Mouse (Mus musculus): ENCODE results near the gene Plppr4. TPM values are rescaled to one million over a fixed set of nuclear protein-coding genes. Genes with fewer than 3 reads are reported as not detected.

Plppr4 gene
- total and polyA plus RNA-seq, 3 experiments = 0.16 TPM; not detected in 2

DNA sequence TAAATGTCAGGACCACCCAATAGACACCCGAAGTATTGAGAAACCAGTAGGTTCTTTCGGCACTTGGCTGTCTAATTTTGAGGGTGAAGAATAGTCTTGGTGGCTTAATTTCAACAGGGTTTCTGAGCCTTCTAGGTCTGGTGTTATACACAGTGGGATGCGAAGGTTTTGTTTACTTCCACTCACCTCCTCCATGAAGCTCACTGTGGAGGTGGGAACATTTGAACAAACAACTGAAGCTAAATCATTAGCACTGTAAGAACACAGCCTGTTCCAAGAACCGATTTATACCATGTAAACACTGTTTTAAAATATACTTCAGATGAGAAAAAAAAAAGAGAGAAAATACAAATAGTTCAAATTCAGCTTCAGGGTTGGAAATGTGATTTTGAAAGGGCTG, 47.3 kb downstream of the Plppr4 start:
- H3K4me3 ChIP-seq (ENCODE audit: low read depth, low read length) = no peak overlapping the region
- ATAC-seq (ENCODE audit: extremely low read depth, insufficient number of reproducible peaks, low FRiP score, poor library complexity, severe bottlenecking) = no peak
- TF ChIP-seq GATA1 (IDR thresholded peaks at IDR 0.05; ENCODE audit: borderline replicate concordance, low read length) (no peak), GATA2 (IDR thresholded peaks at IDR 0.05; ENCODE audit: borderline replicate concordance, low read depth, low read length) (no peak), CTCF (IDR thresholded peaks at IDR 0.05; ENCODE audit: low read depth, low read length) (no peak), TAL1 (conservative IDR thresholded peaks at IDR 0.05; ENCODE audit: low read depth, low read length) (no peak), POLR2AphosphoS5 (IDR thresholded peaks at IDR 0.05; ENCODE audit: insufficient replicate concordance, low read depth, low read length) (no peak)
- DNase-seq (ENCODE audit: low spot score) = no peak
- H3K36me3 ChIP-seq (replicated peaks) = no peaks in the 10 kb centered on the region
- H3K27me3 ChIP-seq (ENCODE audit: insufficient read depth, low read length) = no peaks in the 10 kb centered on the region
- H3K4me1 ChIP-seq (ENCODE audit: insufficient read depth, low read depth, low read length) = no peaks in the 10 kb centered on the region
- peaks cover 14% of the 10 kb centered on the region; the same call in 1 of the 2 replicates for H3K9me3 ChIP-seq (replicated peaks)

DNA sequence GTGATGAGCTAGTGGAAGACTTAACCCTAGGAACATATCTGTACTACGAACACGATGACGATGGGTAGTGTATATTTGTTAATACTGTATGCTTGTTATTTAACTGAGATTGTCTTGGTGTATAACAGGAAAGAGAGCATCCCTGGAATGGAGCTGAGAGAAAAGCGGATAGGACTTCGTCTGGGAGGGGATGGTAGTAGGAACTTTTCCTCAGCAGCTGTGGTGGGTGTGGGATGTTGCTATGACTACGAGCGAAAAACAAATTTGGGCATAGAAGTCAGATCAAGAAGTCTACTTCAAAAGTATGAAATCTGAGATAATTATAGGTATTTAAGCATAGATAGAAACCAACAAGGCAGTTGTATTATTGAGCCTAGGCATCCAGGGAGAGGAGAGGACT, 48.6 kb downstream of the Plppr4 start:
- ATAC-seq (ENCODE audit: extremely low read depth, insufficient number of reproducible peaks, low FRiP score, poor library complexity, severe bottlenecking) (no peak), DNase-seq (ENCODE audit: low spot score) (no peak)
- no peaks in the 10 kb centered on the region for H3K36me3 ChIP-seq (replicated peaks)
- peaks cover 14% of the 10 kb centered on the region; the same call in 1 of the 2 replicates for H3K9me3 ChIP-seq (replicated peaks)
- H3K4me1 ChIP-seq (ENCODE audit: insufficient read depth, low read depth, low read length) = no peaks in the 10 kb centered on the region
- no peak for TF ChIP-seq TAL1 (conservative IDR thresholded peaks at IDR 0.05; ENCODE audit: low read depth, low read length)
- TF ChIP-seq GATA1 (IDR thresholded peaks at IDR 0.05; ENCODE audit: borderline replicate concordance, low read length) = no peak
- no peaks in the 10 kb centered on the region for H3K27me3 ChIP-seq (ENCODE audit: insufficient read depth, low read length)
- no peak overlapping the region for H3K4me3 ChIP-seq (ENCODE audit: low read depth, low read length)

DNA sequence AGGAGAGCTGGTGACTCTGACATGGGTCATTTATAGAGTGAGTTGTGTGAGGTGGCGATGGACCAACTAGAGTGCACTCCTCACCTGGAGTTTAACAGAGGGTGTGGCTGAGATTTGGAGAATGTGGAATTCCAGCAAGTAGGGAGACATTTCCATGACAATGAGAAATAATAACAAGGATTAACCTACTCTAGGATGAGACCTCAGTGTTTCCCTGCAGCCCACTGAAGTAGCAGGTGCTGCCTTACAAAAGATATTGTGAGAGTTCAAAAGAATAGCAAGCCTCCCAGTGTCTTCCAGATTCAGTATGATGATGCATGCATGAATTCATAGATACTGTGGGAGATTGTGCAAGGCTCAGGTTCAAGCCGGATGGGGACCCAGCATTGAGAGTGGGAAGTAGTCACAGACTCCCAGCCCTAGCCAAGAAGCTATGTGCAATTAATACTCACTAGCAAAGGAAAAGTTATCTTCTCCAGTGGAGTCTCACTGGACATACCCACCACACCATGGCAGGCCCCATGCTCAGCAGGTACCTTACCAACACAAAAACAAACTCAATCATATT, 49.8 kb downstream of the Plppr4 start:
- no peak for ATAC-seq (ENCODE audit: extremely low read depth, insufficient number of reproducible peaks, low FRiP score, poor library complexity, severe bottlenecking)

DNA sequence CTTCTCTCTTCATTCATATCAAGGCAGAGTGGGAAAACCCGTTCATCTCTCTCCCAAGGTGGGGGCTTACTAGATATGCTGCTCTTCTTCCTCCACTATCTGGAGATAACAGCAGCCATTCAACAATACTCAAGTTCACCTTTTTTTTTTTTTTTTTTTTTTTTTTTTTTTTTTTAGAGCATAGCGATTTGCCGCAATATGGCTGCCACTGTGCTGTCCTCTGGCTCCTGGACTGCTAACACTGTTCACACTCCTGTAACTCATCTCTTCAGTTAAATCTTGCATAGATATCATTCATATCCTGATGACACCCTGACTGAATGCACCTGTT, 51.1 kb downstream of the Plppr4 start:
- no peak overlapping the region for H3K4me3 ChIP-seq (ENCODE audit: low read depth, low read length)
- no peak for ATAC-seq (ENCODE audit: extremely low read depth, insufficient number of reproducible peaks, low FRiP score, poor library complexity, severe bottlenecking)
- no peaks in the 10 kb centered on the region for H3K36me3 ChIP-seq (replicated peaks)
- TF ChIP-seq GATA1 (IDR thresholded peaks at IDR 0.05; ENCODE audit: borderline replicate concordance, low read length) (no peak), GATA2 (IDR thresholded peaks at IDR 0.05; ENCODE audit: borderline replicate concordance, low read depth, low read length) (no peak), CTCF (IDR thresholded peaks at IDR 0.05; ENCODE audit: low read depth, low read length) (no peak), TAL1 (conservative IDR thresholded peaks at IDR 0.05; ENCODE audit: low read depth, low read length) (no peak), POLR2AphosphoS5 (IDR thresholded peaks at IDR 0.05; ENCODE audit: insufficient replicate concordance, low read depth, low read length) (no peak)
- no peak for DNase-seq (ENCODE audit: low spot score)
- no peaks in the 10 kb centered on the region for H3K4me1 ChIP-seq (ENCODE audit: insufficient read depth, low read depth, low read length)
- H3K9me3 ChIP-seq (replicated peaks) = peaks cover 14% of the 10 kb centered on the region; the same call in 1 of the 2 replicates
- no peaks in the 10 kb centered on the region for H3K27me3 ChIP-seq (ENCODE audit: insufficient read depth, low read length)

More for the DNA sequence above, 49.8 kb downstream of the Plppr4 start:
- Histone ChIP-seq H3K36me3 (replicated peaks) (no peaks in the 10 kb centered on the region), H3K4me3 (ENCODE audit: low read depth, low read length) (no peak overlapping the region), H3K9me3 (replicated peaks) (peaks cover 14% of the 10 kb centered on the region; the same call in 1 of the 2 replicates), H3K4me1 (ENCODE audit: insufficient read depth, low read depth, low read length) (no peaks in the 10 kb centered on the region), H3K27me3 (ENCODE audit: insufficient read depth, low read length) (no peaks in the 10 kb centered on the region)
- no peak for TF ChIP-seq GATA2 (IDR thresholded peaks at IDR 0.05; ENCODE audit: borderline replicate concordance, low read depth, low read length)
- no peak for TF ChIP-seq TAL1 (conservative IDR thresholded peaks at IDR 0.05; ENCODE audit: low read depth, low read length)
- no peak for TF ChIP-seq POLR2AphosphoS5 (IDR thresholded peaks at IDR 0.05; ENCODE audit: insufficient replicate concordance, low read depth, low read length)
- no peak for TF ChIP-seq GATA1 (IDR thresholded peaks at IDR 0.05; ENCODE audit: borderline replicate concordance, low read length)
- no peak for TF ChIP-seq CTCF (IDR thresholded peaks at IDR 0.05; ENCODE audit: low read depth, low read length)
- DNase-seq (ENCODE audit: low spot score) = no peak

DNA sequence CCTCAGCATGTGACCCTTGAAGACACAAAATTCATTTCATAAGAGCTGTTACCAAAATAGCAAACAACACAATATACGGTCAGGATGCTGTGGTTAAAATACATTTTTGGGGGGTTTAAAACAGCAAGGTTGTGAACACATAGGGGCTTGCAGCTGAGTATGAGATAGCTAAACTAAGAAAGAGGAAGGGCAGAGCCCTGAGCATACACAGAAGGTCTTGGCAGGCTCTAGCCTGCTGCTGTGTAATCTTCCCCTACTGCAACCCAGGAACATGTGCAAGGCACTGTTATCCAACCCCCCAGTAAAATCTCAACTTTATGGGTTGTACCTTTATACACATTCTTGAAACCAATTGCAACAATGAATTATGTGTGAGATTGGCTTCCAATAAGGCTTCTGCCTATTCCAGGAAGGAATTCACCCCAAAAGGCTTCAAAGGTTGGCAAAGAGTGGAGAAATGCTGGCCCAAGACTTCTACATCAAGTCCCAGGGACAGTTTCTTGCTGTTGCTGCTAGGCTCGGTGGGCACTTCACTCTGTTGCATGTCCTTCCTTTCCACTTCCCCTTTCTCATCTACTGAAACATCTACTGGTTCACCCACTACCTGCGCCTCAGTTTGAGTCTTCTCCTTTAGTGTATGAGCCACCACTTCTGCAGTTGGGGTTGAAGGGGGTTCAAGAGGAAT, 51.6 kb downstream of the Plppr4 start:
- no peak for ATAC-seq (ENCODE audit: extremely low read depth, insufficient number of reproducible peaks, low FRiP score, poor library complexity, severe bottlenecking)
- Histone ChIP-seq H3K9me3 (replicated peaks) (peaks cover 14% of the 10 kb centered on the region; the same call in 1 of the 2 replicates), H3K27me3 (ENCODE audit: insufficient read depth, low read length) (no peaks in the 10 kb centered on the region), H3K4me3 (ENCODE audit: low read depth, low read length) (no peak overlapping the region), H3K4me1 (ENCODE audit: insufficient read depth, low read depth, low read length) (no peaks in the 10 kb centered on the region), H3K36me3 (replicated peaks) (no peaks in the 10 kb centered on the region)
- TF ChIP-seq GATA2 (IDR thresholded peaks at IDR 0.05; ENCODE audit: borderline replicate concordance, low read depth, low read length) (no peak), TAL1 (conservative IDR thresholded peaks at IDR 0.05; ENCODE audit: low read depth, low read length) (no peak), GATA1 (IDR thresholded peaks at IDR 0.05; ENCODE audit: borderline replicate concordance, low read length) (no peak), POLR2AphosphoS5 (IDR thresholded peaks at IDR 0.05; ENCODE audit: insufficient replicate concordance, low read depth, low read length) (no peak), CTCF (IDR thresholded peaks at IDR 0.05; ENCODE audit: low read depth, low read length) (no peak)
- no peak for DNase-seq (ENCODE audit: low spot score)

DNA sequence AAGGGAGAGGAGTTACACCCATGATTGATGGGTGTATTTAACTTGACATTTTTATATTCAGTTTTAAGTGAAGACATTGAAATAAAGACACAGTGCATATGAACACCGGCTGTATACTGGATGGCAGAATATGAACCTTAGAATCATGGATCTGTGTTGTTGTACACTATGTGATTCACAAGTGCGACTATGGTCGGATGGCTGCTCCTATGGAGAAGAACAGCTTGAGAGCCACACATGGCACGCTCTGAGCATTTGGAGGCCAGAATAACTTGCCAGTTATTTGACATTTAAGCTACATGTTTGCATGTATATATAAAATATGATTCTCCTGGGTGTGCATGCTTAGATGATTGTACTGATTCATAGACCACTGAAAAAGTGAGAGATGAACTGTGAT, 53.1 kb downstream of the Plppr4 start:
- DNase-seq (ENCODE audit: low spot score) = no peak
- no peak for TF ChIP-seq TAL1 (conservative IDR thresholded peaks at IDR 0.05; ENCODE audit: low read depth, low read length)
- Histone ChIP-seq H3K27me3 (ENCODE audit: insufficient read depth, low read length) (no peaks in the 10 kb centered on the region), H3K4me1 (ENCODE audit: insufficient read depth, low read depth, low read length) (no peaks in the 10 kb centered on the region), H3K36me3 (replicated peaks) (no peaks in the 10 kb centered on the region), H3K9me3 (replicated peaks) (0 out of 2 replicates have a peak, but pooled peaks cover 10% of the 10 kb centered on the region), H3K4me3 (ENCODE audit: low read depth, low read length) (no peak overlapping the region)
- no peak for ATAC-seq (ENCODE audit: extremely low read depth, insufficient number of reproducible peaks, low FRiP score, poor library complexity, severe bottlenecking)
